Mouse (Mus musculus) midbrain, embryonic 10.5 days (tissue): ENCODE results near the gene Rnf113a2. TPM values are rescaled to one million over a fixed set of nuclear protein-coding genes. Genes with fewer than 3 reads are reported as not detected.

Source experiments
- DNase-seq: peaks from one replicate; pipeline ENCODE4 v3.0.0-alpha.2; 2017; ENCODE audit warnings: low spot score
- H3K27ac ChIP-seq: fragments of 300-500 bp; sonication (generic); replicated peaks from 2 replicates; pipeline ENCODE4 v1.5.1; 2016; ENCODE audit warnings: mild to moderate bottlenecking
- H3K27me3 ChIP-seq: fragments of 300-500 bp; sonication (generic); 2 replicates; pipeline ENCODE4 v1.6.1; 2016; ENCODE audit warnings: low read depth, mild to moderate bottlenecking; ENCODE audit not compliant: poor library complexity, severe bottlenecking
- H3K36me3 ChIP-seq: fragments of 300-500 bp; sonication (generic); 2 replicates; pipeline ENCODE4 v1.6.1; 2016; ENCODE audit warnings: mild to moderate bottlenecking, moderate library complexity
- H3K4me1 ChIP-seq: fragments of 300-500 bp; sonication (generic); 2 replicates; pipeline ENCODE4 v1.6.1; 2016
- H3K4me3 ChIP-seq: fragments of 300-500 bp; sonication (generic); 2 replicates; pipeline ENCODE4 v1.5.1; 2016; ENCODE audit warnings: mild to moderate bottlenecking, moderate library complexity
- H3K9me3 ChIP-seq: fragments of 300-500 bp; sonication (generic); replicated peaks from 2 replicates; pipeline ENCODE4 v1.6.1; 2016; ENCODE audit warnings: mild to moderate bottlenecking
- WGBS: fragments of 180-500 bp; shearing (Covaris S2); methylation state at CpG from one replicate; pipeline ENCODE4 v1.1.7; 2016; 5-methylcytosine and 5-hydroxymethylcytosine counted together
- polyA plus RNA-seq: library from polyadenylated mRNA; unstranded; fragments of >200 nt; fragmentation: Nextera tagmentation; extraction: Ambion mirVana; gene quantifications from 2 replicates; pipeline ENCODE4 v1.2.1, GENCODE M21; 2016

Gene Rnf113a2
- polyA plus RNA-seq, 1 experiment from 2014 or later = 25.2 TPM

DNA sequence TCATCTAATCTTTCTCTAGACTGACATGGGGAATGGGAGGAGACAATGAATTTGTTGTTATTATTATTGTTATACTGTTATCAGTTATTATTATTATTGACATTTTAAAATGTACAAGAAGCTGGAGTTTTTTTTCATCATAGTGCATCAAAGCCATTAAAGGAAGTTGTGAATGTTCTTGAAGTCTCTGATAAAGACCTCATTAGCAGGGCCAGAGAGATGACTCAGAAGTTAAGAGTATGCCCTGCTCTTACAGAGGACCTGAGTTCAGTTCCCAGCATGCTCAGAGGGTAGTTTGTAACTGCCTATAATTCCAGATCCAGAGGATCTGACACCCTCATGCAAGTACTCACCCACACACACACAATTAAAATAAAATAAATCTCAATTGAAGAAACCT, 19.3 kb upstream of the Rnf113a2 start:
- no peaks in the 10 kb centered on the region for H3K36me3 ChIP-seq
- no peaks in the 10 kb centered on the region for H3K27me3 ChIP-seq
- H3K4me1 ChIP-seq = no peaks in the 10 kb centered on the region
- no peak overlapping the region for H3K27ac ChIP-seq
- H3K4me3 ChIP-seq = no peak overlapping the region
- no peak for DNase-seq
- no peaks in the 10 kb centered on the region for H3K9me3 ChIP-seq

- no peak for DNase-seq
- Histone ChIP-seq H3K4me3 (no peak overlapping the region), H3K9me3 (no peaks in the 10 kb centered on the region), H3K36me3 (no peaks in the 10 kb centered on the region), H3K4me1 (no peaks in the 10 kb centered on the region), H3K27me3 (no peaks in the 10 kb centered on the region), H3K27ac (no peak overlapping the region)
- WGBS = 89% methylated on average over 5 of the region's 5 CpGs
These were observed 18.4 kb upstream of the Rnf113a2 start for GRCm38 (mm10) chr12:84398629-84399028.

DNA sequence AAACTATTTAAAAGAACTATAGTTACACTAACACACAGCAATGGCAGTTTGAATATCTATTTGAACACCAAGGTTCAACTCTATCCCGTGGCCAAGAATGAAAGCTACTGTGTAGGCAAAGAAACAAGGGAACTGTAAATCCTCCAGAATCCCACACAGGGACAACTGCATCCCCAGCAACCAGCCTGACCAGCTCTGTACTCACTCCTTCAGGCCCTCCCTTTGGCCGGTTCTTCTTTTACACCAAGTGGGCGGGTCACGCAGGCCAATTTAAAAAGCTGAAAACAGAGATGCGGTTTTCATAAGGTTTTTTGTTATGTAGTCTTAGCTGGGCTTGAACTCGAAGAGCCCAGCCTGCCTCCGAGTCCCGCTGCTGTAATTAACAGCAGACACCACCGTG, 17.9 kb upstream of the Rnf113a2 start:
- Histone ChIP-seq H3K27me3 (no peaks in the 10 kb centered on the region), H3K36me3 (no peaks in the 10 kb centered on the region), H3K9me3 (no peaks in the 10 kb centered on the region), H3K4me1 (no peaks in the 10 kb centered on the region), H3K4me3 (no peak overlapping the region), H3K27ac (no peak overlapping the region)
- 84% methylated on average over 9 of the region's 9 CpGs for WGBS
- no peak for DNase-seq

GRCm38 (mm10) chr12:84399663-84400062, 17.3 kb upstream of the Rnf113a2 start:
- no peak overlapping the region for H3K27ac ChIP-seq
- no peaks in the 10 kb centered on the region for H3K9me3 ChIP-seq
- H3K36me3 ChIP-seq = no peaks in the 10 kb centered on the region
- no peaks in the 10 kb centered on the region for H3K4me1 ChIP-seq
- no peaks in the 10 kb centered on the region for H3K27me3 ChIP-seq
- H3K4me3 ChIP-seq = no peak overlapping the region
- 85% methylated on average over 9 of the region's 9 CpGs for WGBS
- DNase-seq = no peak

GRCm38 (mm10) chr12:84400068-84400467, 16.9 kb upstream of the Rnf113a2 start:
- Histone ChIP-seq H3K27ac (no peak overlapping the region), H3K4me1 (no peaks in the 10 kb centered on the region), H3K9me3 (no peaks in the 10 kb centered on the region), H3K36me3 (no peaks in the 10 kb centered on the region), H3K27me3 (no peaks in the 10 kb centered on the region), H3K4me3 (no peak overlapping the region)
- WGBS = 90% methylated on average over 3 of the region's 3 CpGs
- DNase-seq = no peak

- Histone ChIP-seq H3K27ac (no peak overlapping the region), H3K36me3 (no peaks in the 10 kb centered on the region), H3K4me3 (no peak overlapping the region), H3K27me3 (no peaks in the 10 kb centered on the region), H3K4me1 (no peaks in the 10 kb centered on the region), H3K9me3 (no peaks in the 10 kb centered on the region)
- WGBS = 76% methylated on average over 3 of the region's 3 CpGs
- DNase-seq = no peak
These were observed 16.3 kb upstream of the Rnf113a2 start for GRCm38 (mm10) chr12:84400653-84401052.

- Histone ChIP-seq H3K9me3 (no peaks in the 10 kb centered on the region), H3K36me3 (no peaks in the 10 kb centered on the region), H3K4me3 (no peak overlapping the region), H3K4me1 (peaks cover 4% of the 10 kb centered on the region), H3K27ac (no peak overlapping the region), H3K27me3 (peaks cover 3% of the 10 kb centered on the region)
- 83% methylated on average over 9 of the region's 9 CpGs for WGBS
- no peak for DNase-seq
These were observed 14.1 kb upstream of the Rnf113a2 start for GRCm38 (mm10) chr12:84402923-84403322.

GRCm38 (mm10) chr12:84404541-84404940, 12.5 kb upstream of the Rnf113a2 start:
- Histone ChIP-seq H3K4me3 (no peak overlapping the region), H3K4me1 (peaks cover 16% of the 10 kb centered on the region), H3K27me3 (peaks cover 7% of the 10 kb centered on the region), H3K27ac (no peak overlapping the region), H3K9me3 (no peaks in the 10 kb centered on the region), H3K36me3 (no peaks in the 10 kb centered on the region)
- DNase-seq = no peak
- WGBS = 90% methylated on average over 6 of the region's 6 CpGs

GRCm38 (mm10) chr12:84407259-84407658, 9.7 kb upstream of the Rnf113a2 start:
- no peak overlapping the region for H3K27ac ChIP-seq
- peaks cover 17% of the 10 kb centered on the region for H3K27me3 ChIP-seq
- H3K9me3 ChIP-seq = no peaks in the 10 kb centered on the region
- WGBS = 63% methylated on average over 4 of the region's 4 CpGs
- H3K36me3 ChIP-seq = no peaks in the 10 kb centered on the region
- no peak overlapping the region for H3K4me3 ChIP-seq
- DNase-seq = no peak
- H3K4me1 ChIP-seq = peaks cover 16% of the 10 kb centered on the region

- H3K4me1 ChIP-seq = peaks cover 16% of the 10 kb centered on the region
- H3K27ac ChIP-seq = peak overlapping the region; percentile 90
- H3K36me3 ChIP-seq = no peaks in the 10 kb centered on the region
- H3K27me3 ChIP-seq = peaks cover 17% of the 10 kb centered on the region
- no peak for DNase-seq
- H3K9me3 ChIP-seq = no peaks in the 10 kb centered on the region
- WGBS = 2% methylated on average over 49 of the region's 52 CpGs
- H3K4me3 ChIP-seq = peak overlapping the region; percentile 85
These were observed 8.8 kb upstream of the Rnf113a2 start for GRCm38 (mm10) chr12:84407874-84408818.

DNA sequence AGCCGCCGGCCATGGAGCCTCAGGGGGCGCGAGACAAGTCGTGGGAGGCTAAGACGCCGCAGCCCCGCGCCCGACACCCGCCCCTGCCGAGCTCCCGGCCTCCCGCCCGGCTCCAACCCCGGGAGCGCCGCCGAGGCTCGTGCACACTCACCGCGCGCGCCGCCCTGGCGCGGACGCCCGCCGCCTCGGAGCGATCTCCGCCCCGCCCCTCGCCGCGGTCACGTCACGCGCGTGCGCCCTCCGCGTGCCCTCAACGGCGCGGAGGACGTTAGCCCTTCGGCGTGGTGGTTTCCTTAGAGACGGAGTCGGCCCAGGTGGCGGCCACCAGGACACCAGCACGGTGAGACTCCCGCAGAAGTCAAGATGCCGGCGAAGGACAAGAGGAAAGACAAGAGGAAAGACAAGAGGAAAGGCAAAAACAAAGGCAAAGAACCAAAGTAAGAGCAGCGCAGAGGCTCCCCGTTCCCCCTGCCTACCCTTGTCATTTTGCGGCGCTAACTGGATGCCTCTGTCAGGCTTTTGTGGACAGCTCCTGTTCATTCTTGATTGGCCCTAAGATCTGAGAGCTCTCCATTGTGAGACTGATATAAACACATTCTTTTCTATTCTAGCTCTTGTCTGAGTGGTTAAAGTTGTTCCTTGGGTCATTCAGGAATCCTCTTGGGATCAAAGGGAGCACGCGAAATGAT, 8.0 kb upstream of the Rnf113a2 start, which contains the start of the genes Entpd5 and Bbof1:
Entpd5 (minus strand) TSS at position 211 of the 689 bp plus-strand sequence.
Bbof1 (plus strand) TSS at position 253 of the 689 bp plus-strand sequence.
- H3K27me3 ChIP-seq = peaks cover 17% of the 10 kb centered on the region
- peak; percentile 84 for DNase-seq
- peak within 1 kb of the TSS; percentile 90 for H3K27ac ChIP-seq
- H3K9me3 ChIP-seq = no peaks in the 10 kb centered on the region
- WGBS = under 1% methylated on average over 63 of the region's 63 CpGs
- peaks cover 16% of the 10 kb centered on the region for H3K4me1 ChIP-seq
- H3K4me3 ChIP-seq = peak within 1 kb of the TSS; percentile 85
- H3K36me3 ChIP-seq = no peaks in the 10 kb centered on the region

DNA sequence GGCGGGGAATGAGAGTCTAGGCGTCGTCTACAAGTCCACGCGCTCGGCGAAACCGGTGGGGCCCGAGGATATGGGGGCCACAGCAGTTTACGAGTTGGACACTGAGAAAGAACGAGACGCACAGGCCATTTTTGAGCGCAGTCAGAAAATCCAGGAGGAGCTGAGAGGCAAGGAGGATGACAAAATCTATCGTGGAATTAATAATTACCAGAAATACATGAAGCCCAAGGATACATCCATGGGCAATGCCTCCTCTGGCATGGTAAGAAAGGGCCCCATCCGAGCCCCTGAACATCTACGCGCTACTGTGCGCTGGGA, 568 bp downstream of the Rnf113a2 start:
- H3K4me1 ChIP-seq = peaks cover 9% of the 10 kb centered on the region
- H3K27ac ChIP-seq = peak overlapping the region; percentile 86
- DNase-seq = no peak
- H3K27me3 ChIP-seq = peaks cover 13% of the 10 kb centered on the region
- H3K9me3 ChIP-seq = 0 out of 2 replicates have a peak, but pooled peaks cover 7% of the 10 kb centered on the region
- H3K36me3 ChIP-seq = peaks cover 8% of the 10 kb centered on the region; the same call in 1 of the 2 replicates
- WGBS = 38% methylated on average over 18 of the region's 18 CpGs
- peak overlapping the region; percentile 64 for H3K4me3 ChIP-seq

GRCm38 (mm10) chr12:84423990-84424389, 7.0 kb downstream of the Rnf113a2 start:
- Histone ChIP-seq H3K9me3 (no peaks in the 10 kb centered on the region), H3K27me3 (no peaks in the 10 kb centered on the region), H3K36me3 (no peaks in the 10 kb centered on the region), H3K27ac (no peak overlapping the region), H3K4me1 (no peaks in the 10 kb centered on the region), H3K4me3 (no peak overlapping the region)
- WGBS = 51% methylated on average over 3 of the region's 3 CpGs
- DNase-seq = no peak
